Mouse (Mus musculus): ENCODE results near the gene Med17.

GRCm38 (mm10) chr9:15245319-15246075 lies 34.2 kb downstream of the Med17 start:
- TF ChIP-seq CTCF (IDR thresholded peaks at IDR 0.05; ENCODE audit: low read depth), result no peak
- TF ChIP-seq EP300 (IDR thresholded peaks at IDR 0.05; ENCODE audit: low read depth), result no peak
